Mouse (Mus musculus): ENCODE results near the gene Slc38a3.
"Not testable (repeated sequence)": the region's sequence is repeated elsewhere in the genome, so short reads cannot be mapped to it uniquely, and the experiment has no call there.

The Slc38a3 gene

GRCm38 (mm10) chr9:107696845-107697610 lies 27.7 kb upstream of the Slc38a3 start:
- no peak for ATAC-seq (ENCODE audit: insufficient number of reproducible peaks, low FRiP score, low TSS enrichment)

DNA sequence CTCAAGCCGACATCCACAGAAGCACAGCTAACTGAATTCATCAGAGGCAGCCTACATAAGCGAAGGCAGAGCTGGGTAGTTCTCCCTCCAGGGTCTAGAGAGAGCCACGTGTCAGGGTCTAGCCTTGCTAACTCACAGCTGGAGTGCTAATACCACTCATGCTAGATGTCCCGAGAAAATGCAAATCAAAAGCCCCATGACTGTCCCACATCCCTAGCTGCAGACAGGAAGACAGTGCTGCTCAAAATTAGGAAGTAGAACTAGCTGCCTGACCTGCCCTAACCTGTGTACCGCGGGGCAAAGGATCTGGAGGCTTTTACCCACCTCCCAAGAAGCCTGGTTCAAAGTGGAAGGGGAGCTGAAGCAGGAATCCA lies 26.8 kb upstream of the Slc38a3 start:
- no peak for ATAC-seq (ENCODE audit: insufficient number of reproducible peaks, low FRiP score, low TSS enrichment)

DNA sequence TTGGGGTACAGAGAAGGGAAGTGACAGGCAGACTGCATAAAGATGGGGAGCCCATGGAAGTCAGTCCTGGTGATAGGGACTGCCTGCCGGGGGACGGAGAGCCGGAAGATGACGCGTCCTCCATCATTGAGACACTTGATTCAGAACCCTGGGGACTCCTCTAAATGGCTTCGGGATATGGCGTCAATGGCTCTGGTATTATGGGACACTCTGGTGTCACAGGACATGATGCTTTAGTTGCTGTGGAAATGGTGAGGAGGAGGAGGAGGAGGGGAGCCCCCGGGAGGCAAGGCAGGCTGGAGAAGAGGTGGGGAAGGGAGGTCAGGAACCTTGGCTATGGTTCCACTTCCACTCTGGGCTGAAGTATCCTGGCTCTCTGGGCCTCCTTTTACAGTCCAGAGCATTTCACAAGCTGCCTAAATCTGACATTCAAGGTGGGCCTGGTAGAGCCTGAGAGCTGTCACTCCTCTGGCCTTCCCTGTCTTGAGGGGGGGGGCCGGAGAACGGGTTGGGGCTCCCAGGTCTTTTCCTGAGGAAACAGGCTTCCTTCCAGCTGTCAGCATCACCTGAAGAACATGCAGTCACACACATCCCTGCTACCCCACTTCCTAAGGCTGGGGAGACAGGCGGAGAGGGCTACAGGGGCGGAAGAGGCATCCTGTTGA lies 26.2 kb upstream of the Slc38a3 start:
- no peak for ATAC-seq (ENCODE audit: insufficient number of reproducible peaks, low FRiP score, low TSS enrichment)

GRCm38 (mm10) chr9:107694627-107695026 lies 25.3 kb upstream of the Slc38a3 start:
- no peak for ATAC-seq (ENCODE audit: insufficient number of reproducible peaks, low FRiP score, low TSS enrichment)

GRCm38 (mm10) chr9:107693433-107693987 lies 24.2 kb upstream of the Slc38a3 start:
- no peak for ATAC-seq (ENCODE audit: insufficient number of reproducible peaks, low FRiP score, low TSS enrichment)

- ATAC-seq (ENCODE audit: insufficient number of reproducible peaks, low FRiP score, low TSS enrichment), result no peak
Measured at GRCm38 (mm10) chr9:107692785-107693184, 23.5 kb upstream of the Slc38a3 start.

DNA sequence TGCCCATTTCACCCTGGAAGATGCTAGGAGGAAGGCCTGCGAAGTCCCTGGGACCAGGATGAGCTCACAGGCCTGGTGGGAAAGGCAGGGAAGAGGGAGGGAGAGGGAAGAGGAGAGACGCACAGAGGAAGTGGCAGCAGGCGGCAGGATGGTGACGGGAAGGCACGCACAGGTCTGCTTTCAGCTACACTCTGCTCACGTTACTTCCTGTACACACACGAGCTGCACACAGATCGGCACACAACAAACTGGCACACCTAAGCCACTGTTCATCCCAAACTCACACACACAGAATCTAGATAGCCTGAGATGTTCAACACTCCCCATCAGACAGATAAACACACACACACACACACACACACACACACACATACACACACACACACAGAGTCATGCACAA lies 21.1 kb upstream of the Slc38a3 start:
- no peak for ATAC-seq (ENCODE audit: insufficient number of reproducible peaks, low FRiP score, low TSS enrichment)

GRCm38 (mm10) chr9:107688939-107689338 lies 19.6 kb upstream of the Slc38a3 start:
- no peak for ATAC-seq (ENCODE audit: insufficient number of reproducible peaks, low FRiP score, low TSS enrichment)

DNA sequence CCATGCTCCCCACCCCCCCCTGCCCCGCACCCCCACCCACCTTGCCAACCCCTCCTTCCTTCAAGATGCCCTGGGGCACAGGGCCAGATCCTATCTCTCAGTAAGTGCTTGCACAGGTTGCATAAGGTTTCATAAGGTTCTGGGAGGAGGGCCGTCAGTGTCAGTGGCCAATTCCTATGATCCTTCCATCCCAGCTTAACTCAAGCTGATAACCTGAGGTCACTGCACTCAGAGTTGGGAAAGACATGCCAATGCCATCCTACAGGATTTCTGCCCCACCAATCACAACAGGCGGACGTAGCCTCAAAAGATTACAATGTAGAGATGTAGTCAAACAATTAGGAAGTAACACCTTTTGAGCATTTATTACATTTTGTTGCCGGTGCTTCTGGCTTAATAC lies 19.1 kb upstream of the Slc38a3 start:
- no peak for ATAC-seq (ENCODE audit: insufficient number of reproducible peaks, low FRiP score, low TSS enrichment)

DNA sequence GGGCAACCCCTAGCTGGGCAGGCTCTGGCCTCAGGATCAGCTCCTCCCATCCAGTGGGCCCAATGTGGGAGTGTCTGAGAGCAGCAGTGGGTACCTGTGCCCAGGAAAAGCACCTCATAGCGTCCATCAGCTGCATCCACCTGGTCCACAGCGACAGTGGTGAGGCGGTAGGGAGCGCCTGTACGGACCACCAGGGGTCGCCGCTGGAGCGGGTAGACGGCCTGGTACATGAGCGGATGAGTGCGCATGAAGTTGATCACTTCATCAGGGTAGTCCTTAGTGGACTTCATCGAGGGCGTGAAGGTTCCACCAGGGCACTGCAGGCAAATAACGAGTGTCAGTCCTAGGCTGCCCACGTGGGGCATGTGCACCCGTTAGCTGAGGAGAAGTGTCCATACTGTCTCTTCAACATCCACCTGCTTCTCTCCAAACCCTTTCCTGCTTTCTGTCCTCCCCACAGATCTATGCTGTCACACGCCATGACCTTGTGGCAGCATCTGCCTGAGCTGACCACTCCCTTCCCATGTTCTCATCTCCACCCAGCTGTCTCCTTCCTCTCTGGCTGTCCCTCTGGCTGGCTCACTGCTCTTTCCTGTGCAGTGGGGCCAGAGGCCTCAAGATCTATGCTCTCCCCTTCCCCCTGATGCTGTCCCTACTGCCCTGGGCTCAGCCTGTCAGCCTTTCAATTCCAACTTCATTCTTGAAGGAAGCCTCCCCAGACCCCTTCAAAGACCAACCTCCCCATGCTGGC lies 16.1 kb upstream of the Slc38a3 start:
- ATAC-seq (ENCODE audit: insufficient number of reproducible peaks, low FRiP score, low TSS enrichment), result no peak

GRCm38 (mm10) chr9:107682405-107682804 lies 13.1 kb upstream of the Slc38a3 start:
- no peak for ATAC-seq (ENCODE audit: insufficient number of reproducible peaks, low FRiP score, low TSS enrichment)

- ATAC-seq (ENCODE audit: insufficient number of reproducible peaks, low FRiP score, low TSS enrichment), result no peak
Measured at GRCm38 (mm10) chr9:107679501-107679900, 10.2 kb upstream of the Slc38a3 start, which contains the start of gene Gnat1. TSS of gene Gnat1 (minus strand) at chr9:107679712.

DNA sequence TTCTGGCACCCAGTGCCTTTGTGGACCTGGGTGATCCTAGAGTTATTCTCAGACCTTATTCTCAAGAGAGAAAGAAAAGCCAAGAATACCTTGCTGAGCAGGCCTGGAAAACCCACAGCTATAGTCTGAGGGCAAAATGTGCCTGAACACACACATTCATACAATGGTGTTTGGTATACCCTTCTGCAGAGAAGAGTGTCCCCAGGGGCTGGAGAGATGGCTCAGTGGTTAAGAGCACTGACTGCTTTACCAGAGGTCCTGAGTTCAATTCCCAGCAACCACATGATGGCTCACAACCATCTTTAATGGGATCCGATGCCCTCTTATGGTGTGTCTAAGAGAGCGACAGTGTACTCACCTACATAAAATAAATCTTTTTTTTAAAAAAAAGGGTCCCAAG lies 9.5 kb upstream of the Slc38a3 start:
- no peak for ATAC-seq (ENCODE audit: insufficient number of reproducible peaks, low FRiP score, low TSS enrichment)

- ATAC-seq (ENCODE audit: insufficient number of reproducible peaks, low FRiP score, low TSS enrichment), result not testable (repeated sequence)
Measured at GRCm38 (mm10) chr9:107677819-107678526, 8.6 kb upstream of the Slc38a3 start.

DNA sequence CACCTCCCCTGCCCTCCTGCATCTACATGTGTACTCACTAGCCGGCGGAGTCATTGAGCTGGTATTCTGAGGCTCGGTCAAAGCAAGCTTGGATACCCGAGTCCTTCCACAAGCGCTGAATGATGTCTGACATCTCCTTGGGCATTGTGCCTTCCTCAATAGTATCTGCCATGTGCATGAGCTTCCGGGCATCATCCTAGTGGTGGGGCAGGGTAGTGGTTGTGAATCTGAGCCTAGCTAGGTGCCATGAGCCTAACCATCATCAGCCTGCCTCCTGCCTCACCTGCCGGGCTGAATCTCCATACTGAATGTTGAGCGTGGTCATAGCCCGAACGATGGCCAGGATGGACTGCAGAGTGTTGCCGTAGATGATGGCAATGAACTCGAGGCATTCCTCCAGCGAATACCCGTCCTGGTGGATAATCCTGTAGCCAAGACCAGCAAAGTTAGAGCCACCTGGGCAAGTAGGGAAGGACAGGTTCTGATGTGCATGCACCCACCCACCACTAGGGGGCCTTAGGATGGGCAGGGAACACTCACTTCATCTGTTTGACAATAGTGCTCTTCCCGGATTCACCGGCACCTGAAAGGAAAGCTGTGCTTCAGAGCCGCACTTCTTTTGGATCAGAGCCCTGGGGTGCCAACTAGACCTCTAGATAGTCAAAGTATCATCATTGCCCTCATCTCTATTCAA lies 7.9 kb upstream of the Slc38a3 start:
- no peak for ATAC-seq (ENCODE audit: insufficient number of reproducible peaks, low FRiP score, low TSS enrichment)

GRCm38 (mm10) chr9:107676302-107676701 lies 7.0 kb upstream of the Slc38a3 start:
- ATAC-seq (ENCODE audit: insufficient number of reproducible peaks, low FRiP score, low TSS enrichment), result no peak

GRCm38 (mm10) chr9:107675671-107676301 lies 6.5 kb upstream of the Slc38a3 start:
- ATAC-seq (ENCODE audit: insufficient number of reproducible peaks, low FRiP score, low TSS enrichment), result no peak

- no peak for ATAC-seq (ENCODE audit: insufficient number of reproducible peaks, low FRiP score, low TSS enrichment)
Measured at GRCm38 (mm10) chr9:107674609-107675429, 5.5 kb upstream of the Slc38a3 start.
